In genomic region chr5:107078361-107078760, GRCm38 (mm10) we compare ENCODE assay signal across 14 mouse cellular contexts.
DNase-seq lines count a peak whose midpoint lies in the region; ATAC-seq and TF ChIP-seq lines count a peak whose summit lies in the region.
"Had no signal": no experiment of that assay in that cellular context is flagged by ENCODE, and none has a peak within 500 bp of the region (broad histone marks: within the 10 kb centered on the region; RNA-seq: fewer than 3 reads in every experiment).

No protein-coding gene starts in this region.

- 89% methylated on average over 3 of the region's 3 CpGs for whole genome bisulfite sequencing in heart, embryonic 12.5 days
- 93% methylated on average over 3 of the region's 3 CpGs for WGBS in stomach, postnatal 0 days

- peak overlapping the region; percentile 69; the same call in 1 of the 2 replicates for H3K27ac ChIP-seq in heart, embryonic 12.5 days (ENCODE audit: poor library complexity, severe bottlenecking)
- H3K27ac ChIP-seq in testis, adult 2 months (ENCODE audit: control insufficient read depth, insufficient read depth, low read depth, low read length) = peak overlapping the region; percentile 57
- peak overlapping the region; percentile 18; the same call in 1 of the 2 replicates for H3K27ac ChIP-seq in stomach, postnatal 0 days (replicated peaks)
- H3K27ac ChIP-seq: forebrain, embryonic 12.5 days; hindbrain, embryonic 12.5 days had no signal

- no peak overlapping the region for H3K9ac ChIP-seq in heart, embryonic 12.5 days
- H3K9ac ChIP-seq in stomach, postnatal 0 days (ENCODE audit: low read length) = no peak overlapping the region
- H3K9ac ChIP-seq: embryonic facial prominence, embryonic 13.5 days; forebrain, embryonic 12.5 days; hindbrain, embryonic 12.5 days had no signal

- TF ChIP-seq POLR2A in testis, adult 2 months (IDR thresholded peaks at IDR 0.05; ENCODE audit: control insufficient read depth, low read depth, low read length) = no peak

- H3K9me3 ChIP-seq in heart, embryonic 12.5 days (replicated peaks) = no peaks in the 10 kb centered on the region
- no peaks in the 10 kb centered on the region for H3K9me3 ChIP-seq in stomach, postnatal 0 days (ENCODE audit: control insufficient read depth, low read length)
- H3K9me3 ChIP-seq: embryonic facial prominence, embryonic 13.5 days; forebrain, embryonic 12.5 days; hindbrain, embryonic 12.5 days had no signal

- DNase-seq in heart, adult 11 months = no peak
- no peak for DNase-seq in testis, postnatal 14 days (ENCODE audit: low spot score)
- no peak for DNase-seq in stomach, postnatal 0 days (ENCODE audit: low spot score)
- DNase-seq in urinary bladder, adult 18-20 months (ENCODE audit: low spot score in 2 of 2) = no peak
- no peak for DNase-seq in embryo, embryonic 10 days (ENCODE audit: low spot score)
- DNase-seq: B cell, adult 2 months; cerebellum, adult 11 months; cerebellum, adult 8-10 months had no signal

- H3K4me3 ChIP-seq in heart, embryonic 12.5 days = no peak overlapping the region
- no peak overlapping the region for H3K4me3 ChIP-seq in testis, adult 2 months (ENCODE audit: control insufficient read depth, low read depth, low read length)
- H3K4me3 ChIP-seq in stomach, postnatal 0 days (ENCODE audit: low read depth, low read length) = no peak overlapping the region
- H3K4me3 ChIP-seq: embryonic facial prominence, embryonic 13.5 days; forebrain, embryonic 12.5 days; hindbrain, embryonic 12.5 days had no signal

- TF ChIP-seq EP300 in stomach, postnatal 0 days (optimal IDR thresholded peaks at IDR 0.05) = no peak

- peaks cover 39% of the 10 kb centered on the region for H3K4me1 ChIP-seq in heart, embryonic 12.5 days (replicated peaks)
- H3K4me1 ChIP-seq in testis, adult 2 months (ENCODE audit: control insufficient read depth, insufficient read depth, low read length) = peaks cover 7% of the 10 kb centered on the region
- H3K4me1 ChIP-seq in stomach, postnatal 0 days (replicated peaks; ENCODE audit: control insufficient read depth, insufficient read depth) = peaks cover 12% of the 10 kb centered on the region

- H3K36me3 ChIP-seq in heart, embryonic 12.5 days = no peaks in the 10 kb centered on the region
- H3K36me3 ChIP-seq in testis, adult 2 months (ENCODE audit: control insufficient read depth, insufficient read depth, low read length) = no peaks in the 10 kb centered on the region
- no peaks in the 10 kb centered on the region for H3K36me3 ChIP-seq in stomach, postnatal 0 days (ENCODE audit: control insufficient read depth, insufficient read depth, low read length)
- H3K36me3 ChIP-seq: embryonic facial prominence, embryonic 13.5 days; forebrain, embryonic 12.5 days; hindbrain, embryonic 12.5 days had no signal

- H3K4me2 ChIP-seq in heart, embryonic 12.5 days = no peak overlapping the region
- H3K4me2 ChIP-seq in stomach, postnatal 0 days (replicated peaks; ENCODE audit: low read depth) = no peak overlapping the region
- H3K4me2 ChIP-seq: embryonic facial prominence, embryonic 13.5 days; forebrain, embryonic 12.5 days; hindbrain, embryonic 12.5 days had no signal

- H3K27me3 ChIP-seq in heart, embryonic 12.5 days (replicated peaks) = no peaks in the 10 kb centered on the region
- no peaks in the 10 kb centered on the region for H3K27me3 ChIP-seq in testis, adult 2 months (ENCODE audit: control insufficient read depth, insufficient read depth, low read length)
- H3K27me3 ChIP-seq in stomach, postnatal 0 days (ENCODE audit: control insufficient read depth, insufficient read depth, low read length) = no peaks in the 10 kb centered on the region
- H3K27me3 ChIP-seq: hindbrain, embryonic 12.5 days had no signal

- no peak for ATAC-seq in heart, embryonic 12.5 days (ENCODE audit: insufficient number of reproducible peaks, low FRiP score)
- peak; percentile 33 for ATAC-seq in CD4-positive, CD25-positive, alpha-beta regulatory T cell, adult 4 months
- ATAC-seq in stomach, postnatal 0 days (ENCODE audit: low FRiP score, low TSS enrichment) = no peak

- no peak for TF ChIP-seq CTCF in testis, adult 2 months (IDR thresholded peaks at IDR 0.05; ENCODE audit: control insufficient read depth, insufficient read depth, insufficient replicate concordance, low read depth, low read length)
- TF ChIP-seq CTCF in stomach, postnatal 0 days (IDR thresholded peaks at IDR 0.05; ENCODE audit: low read depth) = no peak

Comparison
In these comparisons a context has a peak if more than half of its experiments do, and no peak if none do; other contexts are left out.
1. H3K27ac ChIP-seq: peak in every context shown above with its lines; median percentile 69 in heart, embryonic 12.5 days; 57 in testis, adult 2 months; 18 in stomach, postnatal 0 days.